Mouse (Mus musculus): ENCODE data around the gene Fat3. TPM values are rescaled to one million over a fixed set of nuclear protein-coding genes. Genes with fewer than 3 reads are reported as not detected.

Gene Fat3
- total RNA-seq, 1 experiment, result 0.58 TPM

DNA sequence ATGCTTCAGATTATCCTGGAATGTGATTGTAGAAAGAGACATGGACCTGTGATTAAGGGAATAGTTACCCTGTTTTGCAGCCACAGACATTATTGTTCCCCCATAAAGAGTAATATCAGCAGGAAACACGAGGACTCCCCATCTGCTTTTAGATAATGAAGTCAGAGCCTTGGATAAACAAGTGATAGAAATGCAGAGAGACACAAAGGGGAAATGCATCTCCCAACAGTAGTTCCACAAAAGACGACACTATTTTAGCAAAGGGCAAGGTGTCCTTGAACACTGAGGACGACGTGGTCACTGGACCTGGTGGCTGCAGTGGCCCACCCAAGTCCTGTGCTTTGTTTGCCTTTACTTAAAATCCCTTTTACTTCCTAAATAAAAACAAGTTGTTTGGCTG lies 580.8 kb downstream of the Fat3 start:
- TF ChIP-seq ZNF384 (IDR thresholded peaks at IDR 0.05; ENCODE audit: low read depth, low read length), result no peak
- TF ChIP-seq HCFC1 (IDR thresholded peaks at IDR 0.05; ENCODE audit: borderline replicate concordance, insufficient read depth, low read length), result no peak
- no peak for TF ChIP-seq CHD2 (IDR thresholded peaks at IDR 0.05; ENCODE audit: low read depth, low read length)
- no peak for TF ChIP-seq ZC3H11A (IDR thresholded peaks at IDR 0.05; ENCODE audit: borderline replicate concordance, low read depth, low read length)
- TF ChIP-seq MAFK (IDR thresholded peaks at IDR 0.05; ENCODE audit: insufficient read depth, low read depth, low read length), result no peak
- Histone ChIP-seq H3K36me3 (ENCODE audit: control insufficient read depth, insufficient read depth, low read length, poor library complexity, severe bottlenecking) (no peaks in the 10 kb centered on the region), H3K9ac (ENCODE audit: insufficient read depth, low read depth, low read length, poor library complexity, severe bottlenecking) (no peak overlapping the region), H3K9me3 (ENCODE audit: control insufficient read depth, insufficient read depth, low read depth, low read length) (no peaks in the 10 kb centered on the region), H3K4me1 (ENCODE audit: control insufficient read depth in 2 of 2, insufficient read depth in 2 of 2, low read length in 2 of 2, poor library complexity in 1 of 2) (no peaks in the 10 kb centered on the region; a peak in 1 of 4 replicates), H3K4me3 (ENCODE audit: insufficient read depth in 1 of 2, low read depth in 1 of 2, low read length in 2 of 2, poor library complexity in 1 of 2, severe bottlenecking in 1 of 2) (no peak overlapping the region), H3K27ac (ENCODE audit: insufficient read depth, low read depth, low read length, poor library complexity, severe bottlenecking) (no peak overlapping the region)
- in situ Hi-C loops (cut with MboI; ENCODE audit: low sequenced_read_pairs in 2 of 2, unreplicated experiment in 2 of 2), result no loop called here
- DNase-seq (ENCODE audit: low read depth, low spot score), result no peak

DNA sequence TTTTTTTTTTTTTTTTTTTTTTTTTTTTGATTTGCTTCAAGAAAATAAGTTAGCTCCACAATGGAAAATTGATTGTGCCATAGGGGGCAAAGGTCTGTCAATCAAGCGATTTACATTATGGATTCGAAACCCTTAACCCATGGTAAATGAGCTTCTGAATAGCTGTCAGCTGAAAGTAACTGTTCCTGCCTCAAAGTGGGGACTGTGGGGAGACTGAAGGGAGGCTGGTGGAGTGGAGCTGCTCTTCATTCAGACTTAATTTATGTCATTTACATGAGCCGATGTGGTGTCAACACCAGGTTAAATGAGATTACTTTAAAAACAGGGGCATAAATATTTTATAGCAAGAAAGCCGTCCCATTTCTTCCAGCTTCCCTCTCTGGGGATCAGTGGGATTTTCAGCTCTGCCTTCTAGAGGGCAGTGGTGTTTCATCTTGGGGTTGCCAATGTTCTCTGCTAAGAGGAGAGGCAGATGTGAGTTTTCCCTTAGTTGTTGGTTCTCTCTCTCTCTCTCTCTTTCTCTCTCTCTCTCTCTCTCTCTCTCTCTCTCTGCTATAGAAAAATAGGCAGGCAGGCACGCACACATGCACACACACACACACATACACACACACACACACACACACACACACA lies 581.6 kb downstream of the Fat3 start:
- no peaks in the 10 kb centered on the region for H3K9me3 ChIP-seq (ENCODE audit: control insufficient read depth, insufficient read depth, low read depth, low read length)
- no peak overlapping the region for H3K4me3 ChIP-seq (ENCODE audit: insufficient read depth in 1 of 2, low read depth in 1 of 2, low read length in 2 of 2, poor library complexity in 1 of 2, severe bottlenecking in 1 of 2)
- DNase-seq (ENCODE audit: low read depth, low spot score), result no peak
- H3K36me3 ChIP-seq (ENCODE audit: control insufficient read depth, insufficient read depth, low read length, poor library complexity, severe bottlenecking), result no peaks in the 10 kb centered on the region
- no peak overlapping the region for H3K9ac ChIP-seq (ENCODE audit: insufficient read depth, low read depth, low read length, poor library complexity, severe bottlenecking)
- in situ Hi-C loops (cut with MboI; ENCODE audit: low sequenced_read_pairs in 2 of 2, unreplicated experiment in 2 of 2), result no loop called here
- H3K27ac ChIP-seq (ENCODE audit: insufficient read depth, low read depth, low read length, poor library complexity, severe bottlenecking), result no peak overlapping the region
- no peak for TF ChIP-seq ZNF384 (IDR thresholded peaks at IDR 0.05; ENCODE audit: low read depth, low read length)
- no peak for TF ChIP-seq MAFK (IDR thresholded peaks at IDR 0.05; ENCODE audit: insufficient read depth, low read depth, low read length)
- TF ChIP-seq HCFC1 (IDR thresholded peaks at IDR 0.05; ENCODE audit: borderline replicate concordance, insufficient read depth, low read length), result no peak
- TF ChIP-seq ZC3H11A (IDR thresholded peaks at IDR 0.05; ENCODE audit: borderline replicate concordance, low read depth, low read length), result no peak
- TF ChIP-seq CHD2 (IDR thresholded peaks at IDR 0.05; ENCODE audit: low read depth, low read length), result no peak
- H3K4me1 ChIP-seq (ENCODE audit: control insufficient read depth in 2 of 2, insufficient read depth in 2 of 2, low read length in 2 of 2, poor library complexity in 1 of 2), result no peaks in the 10 kb centered on the region; a peak in 1 of 4 replicates

DNA sequence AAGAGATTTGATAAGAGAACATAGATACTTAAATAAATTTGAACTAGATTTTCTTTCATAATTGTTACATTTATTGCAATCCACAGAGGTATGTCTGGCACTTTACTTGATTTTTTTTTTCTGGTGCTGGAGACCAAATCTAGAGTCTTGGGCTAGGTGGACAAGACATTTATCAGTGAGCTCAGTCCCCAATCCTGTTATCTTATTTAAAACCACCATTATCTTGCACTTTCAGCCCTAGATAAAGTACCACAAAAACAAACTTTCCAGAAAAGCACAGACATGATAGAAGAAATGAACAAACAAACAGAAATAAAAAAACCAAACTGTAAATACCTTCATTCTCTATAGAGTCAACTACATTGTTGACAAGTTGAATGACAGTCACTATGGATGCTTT lies 584.5 kb downstream of the Fat3 start:
- no peak overlapping the region for H3K4me3 ChIP-seq (ENCODE audit: insufficient read depth in 1 of 2, low read depth in 1 of 2, low read length in 2 of 2, poor library complexity in 1 of 2, severe bottlenecking in 1 of 2)
- no peaks in the 10 kb centered on the region for H3K9me3 ChIP-seq (ENCODE audit: control insufficient read depth, insufficient read depth, low read depth, low read length)
- DNase-seq (ENCODE audit: low read depth, low spot score), result no peak
- H3K9ac ChIP-seq (ENCODE audit: insufficient read depth, low read depth, low read length, poor library complexity, severe bottlenecking), result no peak overlapping the region
- in situ Hi-C loops (cut with MboI; ENCODE audit: low sequenced_read_pairs in 2 of 2, unreplicated experiment in 2 of 2), result no loop called here
- no peak overlapping the region for H3K27ac ChIP-seq (ENCODE audit: insufficient read depth, low read depth, low read length, poor library complexity, severe bottlenecking)
- no peaks in the 10 kb centered on the region; a peak in 1 of 4 replicates for H3K4me1 ChIP-seq (ENCODE audit: control insufficient read depth in 2 of 2, insufficient read depth in 2 of 2, low read length in 2 of 2, poor library complexity in 1 of 2)
- TF ChIP-seq MAFK (IDR thresholded peaks at IDR 0.05; ENCODE audit: insufficient read depth, low read depth, low read length) (no peak), HCFC1 (IDR thresholded peaks at IDR 0.05; ENCODE audit: borderline replicate concordance, insufficient read depth, low read length) (no peak), ZNF384 (IDR thresholded peaks at IDR 0.05; ENCODE audit: low read depth, low read length) (no peak), ZC3H11A (IDR thresholded peaks at IDR 0.05; ENCODE audit: borderline replicate concordance, low read depth, low read length) (no peak), CHD2 (IDR thresholded peaks at IDR 0.05; ENCODE audit: low read depth, low read length) (no peak)
- H3K36me3 ChIP-seq (ENCODE audit: control insufficient read depth, insufficient read depth, low read length, poor library complexity, severe bottlenecking), result no peaks in the 10 kb centered on the region

DNA sequence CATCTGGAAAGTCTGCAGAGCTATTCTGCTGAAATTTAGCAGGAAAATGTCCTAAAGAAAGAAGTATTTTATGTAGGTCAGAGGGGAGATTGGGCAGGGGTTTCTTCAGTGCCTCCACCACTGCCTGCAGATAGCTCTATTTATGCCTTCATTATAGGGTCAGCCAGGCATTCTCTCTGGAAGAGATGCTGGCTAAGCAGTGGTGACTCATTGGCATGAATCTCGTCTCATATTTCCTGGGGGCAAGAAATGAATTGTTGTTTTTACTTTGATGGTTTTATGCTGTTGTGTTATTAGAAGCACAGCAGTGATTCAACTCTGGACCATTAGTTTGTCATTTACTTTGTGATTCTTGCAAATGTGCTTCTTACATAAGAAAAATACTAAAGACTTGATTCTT lies 588.4 kb downstream of the Fat3 start:
- in situ Hi-C loops (cut with MboI; ENCODE audit: low sequenced_read_pairs in 2 of 2, unreplicated experiment in 2 of 2), result no loop called here
- H3K36me3 ChIP-seq (ENCODE audit: control insufficient read depth, insufficient read depth, low read length, poor library complexity, severe bottlenecking), result no peaks in the 10 kb centered on the region
- H3K4me3 ChIP-seq (ENCODE audit: insufficient read depth in 1 of 2, low read depth in 1 of 2, low read length in 2 of 2, poor library complexity in 1 of 2, severe bottlenecking in 1 of 2), result no peak overlapping the region
- no peak for DNase-seq (ENCODE audit: low read depth, low spot score)
- TF ChIP-seq CHD2 (IDR thresholded peaks at IDR 0.05; ENCODE audit: low read depth, low read length), result no peak
- TF ChIP-seq HCFC1 (IDR thresholded peaks at IDR 0.05; ENCODE audit: borderline replicate concordance, insufficient read depth, low read length), result no peak
- no peak overlapping the region for H3K27ac ChIP-seq (ENCODE audit: insufficient read depth, low read depth, low read length, poor library complexity, severe bottlenecking)
- H3K9ac ChIP-seq (ENCODE audit: insufficient read depth, low read depth, low read length, poor library complexity, severe bottlenecking), result no peak overlapping the region
- no peaks in the 10 kb centered on the region for H3K9me3 ChIP-seq (ENCODE audit: control insufficient read depth, insufficient read depth, low read depth, low read length)
- H3K4me1 ChIP-seq (ENCODE audit: control insufficient read depth in 2 of 2, insufficient read depth in 2 of 2, low read length in 2 of 2, poor library complexity in 1 of 2), result no peaks in the 10 kb centered on the region

All from ES-E14 (cell line).